Comparison of ENCODE assay signal across 12 mouse cellular contexts in genomic region chr9:70998719-70999118, GRCm38 (mm10). TPM values are rescaled to one million over a fixed set of nuclear protein-coding genes. Genes with fewer than 3 reads are reported as not detected.
DNase-seq lines count a peak whose midpoint lies in the region; ATAC-seq lines count a peak whose summit lies in the region.
"Had no signal": no experiment of that assay in that cellular context is flagged by ENCODE, and none has a peak within 500 bp of the region (broad histone marks: within the 10 kb centered on the region; RNA-seq: fewer than 3 reads in every experiment).

No protein-coding gene starts in this region.

- ATAC-seq in midbrain, embryonic 11.5 days (ENCODE audit: low FRiP score) = no peak

- H3K4me2 ChIP-seq in midbrain, embryonic 11.5 days = no peak overlapping the region
- H3K4me2 ChIP-seq: embryonic facial prominence, embryonic 12.5 days; limb, embryonic 15.5 days had no signal

- no peaks in the 10 kb centered on the region for H3K27me3 ChIP-seq in midbrain, embryonic 11.5 days (ENCODE audit: control insufficient read depth, insufficient read depth, low read length)
- H3K27me3 ChIP-seq: embryonic facial prominence, embryonic 12.5 days; limb, embryonic 15.5 days had no signal

- no peak overlapping the region for H3K9ac ChIP-seq in midbrain, embryonic 11.5 days (ENCODE audit: low read length)
- H3K9ac ChIP-seq: embryonic facial prominence, embryonic 12.5 days; limb, embryonic 15.5 days had no signal

- no peaks in the 10 kb centered on the region for H3K4me1 ChIP-seq in midbrain, embryonic 11.5 days (ENCODE audit: control insufficient read depth, insufficient read depth, low read length)
- H3K4me1 ChIP-seq: embryonic facial prominence, embryonic 12.5 days; limb, embryonic 15.5 days had no signal

- WGBS in midbrain, embryonic 11.5 days = 76% methylated on average over 6 of the region's 6 CpGs

- no peaks in the 10 kb centered on the region for H3K9me3 ChIP-seq in midbrain, embryonic 11.5 days (ENCODE audit: control insufficient read depth, low read length)
- H3K9me3 ChIP-seq: embryonic facial prominence, embryonic 12.5 days; limb, embryonic 15.5 days had no signal

- no peak overlapping the region for H3K27ac ChIP-seq in midbrain, embryonic 11.5 days (ENCODE audit: low read depth, low read length)
- H3K27ac ChIP-seq: embryonic facial prominence, embryonic 12.5 days; limb, embryonic 15.5 days had no signal

- H3K4me3 ChIP-seq in midbrain, embryonic 11.5 days (ENCODE audit: low read depth, low read length) = no peak overlapping the region
- H3K4me3 ChIP-seq: embryonic facial prominence, embryonic 12.5 days; limb, embryonic 15.5 days; myocyte had no signal

- no peaks in the 10 kb centered on the region for H3K36me3 ChIP-seq in midbrain, embryonic 11.5 days (ENCODE audit: control insufficient read depth, insufficient read depth, low read length)
- H3K36me3 ChIP-seq: embryonic facial prominence, embryonic 12.5 days; limb, embryonic 15.5 days had no signal

- DNase-seq in embryo, embryonic 11 days = peak; percentile 10
- DNase-seq in embryo, embryonic 9.5 days (ENCODE audit: extremely low spot score) = no peak
- DNase-seq in adrenal gland, adult 2 months = peak; percentile 79
- peak; percentile 57 to 78 for DNase-seq in layer of hippocampus, adult 18-20 months (ENCODE audit: low spot score in 2 of 2)
- peak; percentile 19 to 41 for DNase-seq in monocyte, adult 2 months (ENCODE audit: low read depth in 1 of 2, low spot score in 2 of 2)
- no peak for DNase-seq in midbrain, embryonic 11.5 days (ENCODE audit: low spot score, missing footprints)
- no peak for DNase-seq in spleen, adult 18-20 months
- DNase-seq in gastrocnemius, postnatal 36 days = no peak
- DNase-seq: thymus, postnatal 14 days had no signal

- intact Hi-C loops in gastrocnemius, postnatal 36 days (cut with DNase I) = no loop called here

RNA-seq across cellular contexts. Expression of gene Lipc, which starts 46.7 kb away (rescaled TPM):
- total RNA-seq in adrenal gland, adult 2 months (2021) = under 1 TPM in 1 of 2 experiments, not detected in 1; 0.69 TPM
- polyA plus RNA-seq in adrenal gland, adult 2 months (2012; rRNA removed) = 0.12 TPM in 1 of 2 replicates, not detected in the other
- total RNA-seq in layer of hippocampus, adult 18-20 months (2021) = under 1 TPM; 0.17 to 0.25 TPM
- not detected in 2 replicates for polyA plus RNA-seq in midbrain, embryonic 11.5 days (2014; fragmentation: Nextera tagmentation; extraction: Ambion mirVana)
- not detected for total RNA-seq in gastrocnemius, postnatal 36 days (2021)
- polyA plus RNA-seq: embryonic facial prominence, embryonic 12.5 days had no signal

Comparison
In these comparisons a context has a peak if more than half of its experiments do, and no peak if none do; other contexts are left out.
1. DNase-seq: peak in embryo, embryonic 11 days (single experiment), adrenal gland, adult 2 months (single experiment), layer of hippocampus, adult 18-20 months (2 of 2) and monocyte, adult 2 months (2 of 2); none in embryo, embryonic 9.5 days (single experiment), midbrain, embryonic 11.5 days (single experiment), spleen, adult 18-20 months (0 of 2) and gastrocnemius, postnatal 36 days (0 of 2).